Mouse (Mus musculus) layer of hippocampus, postnatal 10 days (tissue): ENCODE data around the gene Tmem151b. TPM values are rescaled to one million over a fixed set of nuclear protein-coding genes. Genes with fewer than 3 reads are reported as not detected.

Experiments used
- DNase-seq, 2 experiments: peaks; one replicate each; pipeline ENCODE4 v3.0.0; 2021; ENCODE audit warnings: low spot score in 2 of 2
- long read RNA-seq: library from polyadenylated mRNA; stranded (forward); transcript quantifications from one replicate; pipeline ENCODE4 v2.0.0, GENCODE M21; 2023
- total RNA-seq, 2 experiments: library from RNA; stranded (reverse); gene quantifications; 2 replicates each; pipeline ENCODE4 v1.2.3; 2021

Tmem151b gene
- total RNA-seq = 10 to 100 TPM; 93.2 to 93.7 TPM
- long read RNA-seq, full-length matches to known transcripts = 1 of 17 reads
- long read RNA-seq, partial matches to known transcripts = 2 of 17 reads
- long read RNA-seq, other reads (novel, unspliced or antisense) = 14 of 17 reads

DNA sequence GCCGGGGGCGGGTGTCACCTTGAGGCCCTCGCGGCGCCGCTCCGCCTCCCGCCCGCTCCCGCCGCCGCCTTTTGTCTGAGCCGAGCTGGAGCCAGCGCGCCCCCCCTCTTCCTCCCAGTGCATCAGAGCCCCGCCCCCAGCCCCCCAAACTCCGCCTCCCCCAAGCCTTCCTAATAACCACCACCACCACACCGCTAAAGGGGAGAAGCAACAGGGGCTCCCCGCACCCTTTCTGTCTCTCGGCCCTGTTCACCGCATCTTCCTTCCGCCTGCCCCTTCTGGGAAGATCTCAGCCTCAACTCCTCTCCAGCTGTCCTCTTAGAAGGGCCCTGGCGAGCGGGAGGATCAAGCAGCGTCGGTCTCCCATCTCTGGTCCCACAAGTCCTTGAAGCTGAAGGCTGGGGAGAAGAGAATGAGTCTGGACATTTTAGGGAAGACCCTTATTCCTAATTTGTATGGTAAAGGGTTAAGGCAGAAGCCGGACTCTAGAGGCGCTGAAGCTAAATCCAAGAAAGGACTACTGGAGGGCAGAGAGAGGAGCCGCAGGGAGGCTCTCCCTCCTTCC is at the start of gene Tmem151b:
Gene Tmem151b (minus strand): TSS at position 61 of the 565 bp plus-strand sequence.
- peak; percentile 65 to 80 for DNase-seq

DNA sequence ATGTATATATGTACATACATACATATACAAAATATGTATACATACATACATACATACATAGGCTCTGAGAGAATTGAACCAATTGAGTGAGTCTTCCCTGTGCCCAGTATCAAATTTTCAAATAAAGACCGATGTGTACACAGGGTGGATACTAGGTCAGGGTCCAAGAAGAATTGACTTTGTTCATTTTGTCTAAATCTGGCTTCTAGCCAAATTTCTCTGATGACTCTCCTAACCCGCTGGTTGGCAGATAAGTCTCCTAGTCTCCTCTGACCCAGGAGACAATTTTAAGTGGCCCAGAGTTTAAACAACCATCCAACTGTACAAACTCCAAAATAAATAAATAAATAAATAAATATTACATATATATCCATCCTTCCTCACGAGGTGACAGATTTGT is 49.4 kb upstream of the Tmem151b start:
- DNase-seq = no peak

DNA sequence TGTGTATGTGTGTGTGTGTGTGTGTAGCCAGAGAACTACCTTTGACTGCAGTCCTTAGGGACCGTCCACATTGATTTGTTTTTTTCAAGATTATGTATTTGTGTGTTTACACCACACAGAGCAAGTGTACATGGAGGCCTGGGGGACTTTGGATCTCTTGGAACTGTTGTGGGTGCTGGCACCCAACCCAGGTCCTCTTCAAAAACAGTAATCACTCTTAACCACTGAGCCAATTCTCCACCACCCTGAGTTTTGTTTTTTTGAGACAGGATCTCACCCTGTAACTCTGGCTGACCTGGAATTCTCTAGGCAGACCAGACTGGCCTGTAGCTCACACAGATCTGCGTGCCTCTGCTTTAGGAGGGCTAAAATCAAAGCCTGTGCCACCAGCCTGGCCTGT is 48.9 kb upstream of the Tmem151b start:
- no peak for DNase-seq

DNA sequence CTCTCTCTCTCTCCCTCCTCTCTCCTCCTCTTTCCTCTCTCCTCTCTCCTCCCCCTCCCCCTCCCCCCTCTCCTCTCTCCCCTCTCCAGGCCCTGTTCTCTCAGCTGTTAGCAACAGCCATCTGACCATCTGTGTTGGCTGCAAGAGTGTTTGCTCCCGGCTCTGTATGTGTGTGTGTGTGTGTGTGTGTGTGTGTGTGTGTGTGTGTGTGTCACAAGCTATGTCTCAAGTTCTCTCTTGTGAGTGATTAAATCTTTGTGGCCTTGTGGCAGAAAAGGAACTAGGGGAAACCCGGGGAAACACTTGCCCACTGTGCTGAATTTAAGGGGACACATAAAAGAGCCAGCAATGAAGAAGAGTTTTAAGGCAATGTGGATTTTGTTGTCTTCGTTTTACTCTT is 48.3 kb upstream of the Tmem151b start:
- DNase-seq = no peak

DNA sequence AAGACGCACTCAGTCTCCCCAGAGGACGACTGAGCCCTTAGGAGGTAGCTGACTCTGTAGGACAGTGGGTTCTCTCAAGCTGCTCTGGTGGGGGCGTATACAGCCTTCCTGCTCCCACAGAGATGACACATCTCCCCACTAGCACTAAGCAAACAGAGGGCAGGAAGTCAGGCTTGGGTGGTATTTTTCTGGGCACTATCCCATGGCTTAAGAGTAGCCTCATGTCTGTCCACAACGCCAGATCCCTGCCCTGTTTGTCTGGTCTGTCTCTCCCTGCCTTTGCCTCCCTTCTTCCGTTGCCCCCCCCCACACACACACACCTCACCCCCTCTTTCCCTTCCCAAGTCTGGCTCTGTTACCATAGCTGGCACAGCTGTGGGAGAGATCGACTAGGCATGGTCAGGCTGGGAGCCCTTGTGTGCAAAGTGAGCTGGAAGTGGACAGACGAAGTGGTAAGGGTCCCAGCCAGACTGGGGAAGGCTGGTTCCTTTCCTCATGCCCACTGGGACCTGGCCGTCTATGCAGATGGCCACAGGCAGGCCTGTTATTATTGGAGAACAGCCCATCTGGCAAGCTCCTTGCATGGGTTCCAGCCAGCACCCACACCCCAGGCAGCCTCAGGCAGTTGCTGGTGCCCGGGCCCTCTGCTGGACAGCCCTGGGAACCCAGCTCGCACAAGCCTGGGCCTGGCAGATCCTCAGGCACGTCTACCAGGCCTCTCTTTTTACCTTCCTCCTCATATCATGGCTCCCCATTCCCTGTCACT is 47.3 kb upstream of the Tmem151b start:
- DNase-seq = peak; percentile 79

DNA sequence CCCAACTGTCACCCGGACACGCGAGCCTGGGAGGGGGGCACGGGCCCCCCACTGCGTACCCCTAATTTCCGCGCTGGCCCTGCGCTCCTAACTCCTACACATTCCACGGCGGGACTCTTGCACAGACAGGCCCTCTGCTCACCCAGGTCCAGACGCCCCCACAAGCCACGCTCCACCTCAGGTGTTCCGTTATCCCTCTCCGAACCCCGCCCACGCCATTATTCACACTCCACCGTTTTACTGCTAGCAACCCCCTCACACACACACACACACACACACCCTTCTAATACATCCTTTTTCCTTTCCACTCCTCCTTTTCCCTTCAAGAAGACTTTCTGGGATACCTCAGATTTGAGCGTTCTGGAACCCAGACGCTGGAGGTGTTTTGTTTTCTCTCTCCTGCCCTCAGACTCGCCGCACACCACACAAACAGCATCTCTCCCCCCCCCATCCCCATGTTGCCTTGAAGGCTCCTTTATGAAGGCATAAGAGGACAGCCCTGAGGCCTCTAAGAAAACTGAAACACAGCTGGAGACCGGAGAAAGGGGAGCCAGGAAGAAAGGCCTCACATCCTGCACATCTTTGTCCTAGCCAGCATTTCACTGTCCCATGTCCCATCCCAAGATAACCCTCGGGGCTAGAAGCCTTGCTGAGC is 46.4 kb upstream of the Tmem151b start:
- DNase-seq = no peak

DNA sequence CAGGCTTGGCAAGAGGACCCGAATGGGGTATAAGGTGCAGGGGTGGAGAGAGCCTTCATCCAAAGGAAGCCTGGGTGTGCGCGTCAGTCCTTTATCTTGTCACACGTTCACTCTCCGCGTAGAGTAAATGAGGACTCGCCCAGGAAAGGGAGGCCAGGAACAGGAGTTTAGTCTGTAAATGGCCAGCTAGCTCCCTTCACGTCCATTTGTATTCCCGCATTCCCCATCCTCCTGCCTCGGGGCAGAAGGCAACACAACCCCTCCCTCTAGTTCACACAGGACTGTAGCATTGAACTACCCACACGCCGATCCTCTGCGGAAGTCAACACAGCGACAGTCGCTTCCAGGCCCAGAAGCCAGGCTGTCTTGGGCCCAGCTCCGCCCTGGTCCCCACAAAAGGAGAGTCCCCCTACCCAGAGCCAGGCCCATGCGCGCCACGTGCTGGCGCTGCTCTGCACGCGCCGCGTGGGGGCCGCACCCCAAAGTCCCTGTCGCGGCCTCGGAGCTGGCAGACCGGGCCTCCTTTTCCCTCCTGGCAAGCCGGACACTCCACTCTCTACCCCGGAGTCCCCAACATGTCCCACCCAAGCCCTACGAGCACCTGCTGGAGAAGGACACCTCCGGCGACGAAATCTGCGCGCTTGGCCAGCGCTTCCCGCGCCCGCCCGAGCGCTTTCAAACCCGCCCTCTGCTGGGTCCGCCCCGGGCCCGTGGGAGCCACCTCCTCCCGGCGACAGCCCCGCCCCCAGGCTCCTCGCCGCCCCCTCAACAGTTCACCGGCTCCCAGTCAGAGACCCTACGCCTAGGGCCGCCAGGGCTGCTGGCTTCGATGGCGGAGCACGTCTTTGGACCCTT is 45.6 kb upstream of the Tmem151b start:
- peak; percentile 67 to 80 for DNase-seq

DNA sequence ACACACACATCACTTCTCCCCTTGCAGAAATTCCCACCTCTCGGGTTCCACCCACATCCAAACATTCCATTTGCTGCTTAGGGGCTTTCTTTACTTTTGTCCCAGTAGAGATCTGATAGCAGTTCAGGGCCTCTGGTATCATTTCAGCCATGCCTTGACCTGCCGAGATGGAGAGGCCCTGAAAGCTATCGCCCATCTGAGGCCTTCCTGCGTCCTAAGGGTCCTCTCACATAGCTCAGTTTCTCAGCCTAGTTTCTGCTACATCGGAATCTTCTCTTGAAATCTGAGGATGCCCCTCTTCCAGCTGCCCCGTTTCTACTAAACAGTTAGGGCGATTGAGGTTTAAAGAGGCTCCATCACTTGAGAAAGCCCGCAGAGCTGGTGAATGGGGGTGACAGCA is 44.7 kb upstream of the Tmem151b start:
- no peak for DNase-seq

DNA sequence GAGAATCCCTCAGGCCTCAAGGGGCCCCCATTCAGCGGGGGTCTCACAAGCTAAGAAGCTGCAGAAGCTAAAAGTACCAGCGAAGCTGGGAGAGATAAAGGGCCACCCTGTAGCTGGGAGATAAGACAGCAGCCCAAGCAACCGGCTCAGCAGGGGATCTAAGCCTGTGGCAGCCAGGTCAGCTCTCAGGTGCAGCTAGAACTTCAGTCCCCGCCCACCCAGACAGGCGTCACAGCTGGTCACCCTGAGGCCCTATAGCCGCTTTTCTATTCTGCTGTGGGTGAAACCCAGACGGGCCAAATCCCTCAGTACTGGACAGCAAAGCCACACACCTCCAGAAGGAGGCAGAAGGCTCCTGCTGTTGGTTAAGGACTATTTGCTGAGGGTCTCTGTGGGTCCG is 44.0 kb upstream of the Tmem151b start:
- DNase-seq = no peak

DNA sequence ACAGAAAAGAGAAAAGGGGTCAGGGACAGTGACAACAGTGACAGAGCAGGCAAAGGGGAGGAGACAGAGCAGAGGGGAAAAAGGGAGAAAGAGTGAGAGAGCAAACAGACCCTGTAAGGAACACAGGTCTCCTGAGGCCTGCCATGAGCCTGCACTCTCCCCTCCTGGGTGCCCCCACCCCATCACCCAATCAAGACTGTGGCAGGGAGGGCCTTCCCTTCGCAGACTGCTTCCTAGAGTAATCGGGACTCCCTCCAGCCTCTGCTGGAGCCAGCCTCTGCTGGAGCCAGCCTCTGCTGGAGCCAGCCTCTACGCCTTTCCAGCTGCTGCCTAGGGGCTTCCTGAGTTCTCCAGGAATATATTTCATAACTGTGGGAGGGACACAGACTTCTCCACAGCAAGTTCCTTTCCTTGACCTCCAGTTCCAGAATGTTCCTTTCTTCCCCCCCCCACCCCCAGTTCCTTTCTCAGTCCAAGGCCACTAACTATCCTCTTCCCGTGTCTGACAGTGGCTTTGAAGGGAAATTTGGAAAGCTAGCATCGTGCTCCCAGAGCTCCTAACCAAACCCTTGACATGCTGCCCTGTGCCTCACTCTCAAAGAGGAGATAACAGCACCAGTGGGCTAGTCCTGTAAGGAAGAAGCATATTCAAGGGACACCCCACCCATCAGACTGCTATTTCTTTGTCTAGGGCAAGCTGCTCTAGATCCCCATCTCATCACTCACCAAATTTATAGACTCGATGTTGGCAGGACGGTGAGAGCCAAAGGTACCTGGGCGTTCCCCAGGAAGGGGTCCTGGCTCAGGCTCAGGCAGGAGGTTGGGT is 43.3 kb upstream of the Tmem151b start:
- no peak for DNase-seq

DNA sequence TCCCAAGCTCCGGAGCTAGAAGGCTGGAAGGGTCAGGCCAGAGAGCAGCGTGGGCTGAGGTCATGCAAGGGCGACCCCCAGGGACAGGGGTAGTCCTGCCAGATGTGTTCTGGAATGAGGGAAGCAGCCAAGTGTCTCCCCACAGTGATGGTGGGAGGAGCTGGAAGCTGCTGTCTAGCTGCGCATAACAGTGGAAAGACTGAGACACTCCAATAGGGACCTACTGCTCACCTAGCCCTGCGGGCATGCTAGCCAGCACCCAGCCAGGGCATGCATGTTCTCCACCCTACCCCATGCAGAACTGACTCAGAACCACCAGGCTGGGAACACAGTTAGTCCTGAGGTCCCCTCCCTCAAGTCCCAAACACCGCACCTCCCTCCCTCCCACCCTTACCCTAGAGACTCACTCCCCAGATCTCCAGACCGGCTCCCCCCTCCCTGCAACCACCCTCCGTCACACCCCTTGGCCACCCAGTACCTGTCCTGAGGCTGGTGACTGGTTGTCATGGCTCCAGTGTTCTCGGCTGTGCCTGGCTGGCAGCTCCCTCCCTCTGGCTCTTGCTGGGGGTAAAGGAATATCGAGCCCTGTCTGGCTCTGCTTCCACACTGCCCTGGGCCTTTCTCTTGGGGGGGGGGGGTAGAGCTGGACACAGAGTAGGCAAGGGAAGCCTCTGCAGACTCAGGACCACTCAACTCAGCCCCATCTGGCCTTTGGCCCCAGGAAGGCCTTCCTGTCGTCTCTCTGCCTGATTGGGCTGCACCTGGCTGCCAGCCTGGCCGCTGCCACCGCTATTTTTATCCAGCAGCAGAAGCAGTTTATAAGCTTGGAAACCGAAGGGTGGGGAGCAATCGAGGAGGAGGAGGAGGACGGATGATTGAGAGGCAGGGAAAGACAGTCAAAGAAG is 42.5 kb upstream of the Tmem151b start:
- DNase-seq = peak in 1 of 2 experiments; percentile 13

DNA sequence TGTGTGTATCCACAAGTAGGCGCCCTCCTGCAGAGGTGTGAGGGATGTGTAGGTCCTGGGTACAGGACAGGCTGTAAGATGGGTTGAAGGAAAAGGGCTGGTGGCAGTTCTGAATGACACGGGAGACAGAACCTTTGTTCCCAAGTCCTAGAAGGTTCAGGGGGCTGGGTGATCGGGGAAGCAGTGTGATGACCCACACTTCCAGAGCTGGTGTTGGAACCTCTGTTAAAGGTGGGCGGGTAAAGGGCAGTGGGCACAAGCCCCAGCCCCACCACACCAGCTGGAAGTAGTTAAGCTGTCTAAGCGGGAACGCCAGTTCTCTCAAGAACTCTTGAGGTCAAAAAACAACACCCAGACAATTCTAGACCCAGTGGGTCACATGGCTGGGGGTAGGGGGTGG is 40.9 kb upstream of the Tmem151b start:
- no peak for DNase-seq

DNA sequence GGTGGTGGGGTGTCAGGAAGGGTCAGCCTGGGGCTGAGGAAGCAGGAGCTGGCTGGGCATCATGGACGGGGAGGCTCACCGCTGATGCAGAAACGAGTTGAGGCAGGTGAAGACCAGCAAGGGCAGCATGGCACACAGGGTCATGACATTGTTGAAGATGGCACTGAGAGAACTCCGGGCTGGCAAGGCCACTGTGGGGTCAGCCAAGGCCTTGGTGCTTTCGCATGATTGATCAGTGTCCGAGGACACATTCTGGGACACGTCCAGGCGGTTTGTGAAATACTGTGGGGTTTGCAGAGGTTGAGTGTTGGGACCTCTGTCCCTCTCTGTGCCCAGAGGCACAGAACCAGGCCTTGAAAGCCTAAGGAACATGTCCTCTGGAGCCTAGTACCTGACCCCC is 40.4 kb upstream of the Tmem151b start:
- DNase-seq = peak in 1 of 2 experiments; percentile 5

DNA sequence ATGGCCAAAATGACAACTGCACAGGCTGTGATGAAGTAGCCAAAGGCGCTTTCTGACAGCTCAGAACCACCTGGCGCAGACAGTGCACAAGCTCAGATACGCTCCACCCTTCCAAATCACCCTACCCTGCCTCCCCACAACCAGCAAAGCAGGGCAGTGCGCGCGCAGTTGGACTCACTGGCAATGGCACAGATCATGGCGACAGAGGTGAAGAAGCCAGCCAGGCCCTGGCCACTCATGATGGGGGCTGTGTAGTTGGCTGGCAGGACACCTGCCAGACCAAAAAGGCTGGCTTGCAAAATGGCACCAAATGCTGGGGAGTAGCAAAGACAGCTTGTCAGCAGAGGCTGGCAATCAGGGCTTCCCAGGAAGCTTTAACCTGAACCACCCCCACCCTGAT is 39.8 kb upstream of the Tmem151b start:
- DNase-seq = peak in 1 of 2 experiments; percentile 20

DNA sequence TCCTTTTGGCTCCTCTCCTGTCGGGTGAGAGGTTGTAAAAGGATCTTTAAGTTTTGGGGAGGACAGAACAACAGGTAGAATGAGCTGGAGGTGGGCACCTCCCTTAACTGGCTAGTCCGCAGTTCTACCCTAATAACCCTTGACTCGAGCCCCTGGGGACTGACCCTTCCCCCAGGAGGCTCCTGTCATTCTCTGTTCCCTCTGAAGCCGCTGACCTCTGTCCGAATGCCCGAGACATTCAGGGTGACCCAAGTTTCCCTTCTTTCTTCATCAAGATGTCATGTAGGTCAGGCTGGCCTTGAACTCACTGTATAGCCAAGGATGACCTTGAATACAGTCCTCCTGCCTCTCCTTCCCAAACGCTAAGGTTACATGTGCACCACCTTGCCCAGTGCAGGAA is 38.9 kb upstream of the Tmem151b start:
- DNase-seq = no peak

DNA sequence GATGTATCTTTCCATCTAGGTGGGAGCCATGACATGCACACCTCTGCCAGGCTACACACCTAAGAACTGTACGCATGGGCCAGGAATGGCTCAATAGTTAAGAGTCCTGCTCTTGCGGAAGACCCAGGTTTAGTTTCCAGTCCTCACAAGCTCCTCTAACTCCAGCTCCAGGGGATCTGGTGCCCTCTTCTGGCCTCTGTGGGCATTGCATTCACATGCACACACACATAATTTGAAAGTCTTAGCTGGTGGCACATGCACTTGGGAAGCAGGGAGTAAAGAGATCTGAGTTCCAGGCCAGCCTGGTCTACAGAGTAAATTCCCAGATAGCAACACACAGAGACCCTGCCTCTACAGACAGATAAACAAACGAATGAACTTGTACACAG is 37.0 kb upstream of the Tmem151b start:
- DNase-seq = no peak

DNA sequence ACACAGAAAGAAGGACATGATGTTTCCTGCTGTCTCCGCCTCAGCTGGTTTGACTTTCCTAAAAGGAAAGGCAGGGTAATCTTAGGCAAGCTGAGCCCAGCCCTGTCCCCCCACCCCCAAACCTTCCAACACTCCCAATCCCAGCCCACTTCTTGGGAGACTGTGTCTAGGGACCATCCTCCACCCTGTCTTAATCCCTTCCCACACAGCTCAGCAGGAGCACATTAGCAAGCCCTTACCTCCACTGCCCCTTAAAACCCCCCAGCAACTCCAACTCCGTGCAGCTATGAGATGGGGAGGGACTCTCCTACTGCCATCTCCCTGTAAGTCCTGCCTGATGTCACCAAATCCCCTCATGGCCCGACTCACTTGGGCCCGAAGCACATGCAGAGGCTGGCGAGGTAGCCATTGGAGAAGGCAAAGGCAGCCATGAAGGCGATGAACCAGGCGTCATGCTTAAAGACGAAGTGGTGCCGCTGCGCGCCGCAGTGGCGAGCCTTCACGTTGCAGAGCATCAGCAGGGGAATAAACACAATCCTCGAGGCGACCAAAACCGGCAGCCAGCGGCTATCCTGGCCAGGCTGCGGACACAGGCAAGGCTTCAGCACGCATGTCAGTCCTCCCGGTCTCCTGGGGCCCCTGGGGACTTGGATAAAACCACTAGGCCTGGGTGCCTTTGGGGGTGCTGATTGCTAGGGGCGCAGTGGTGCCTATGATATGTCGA is 36.4 kb upstream of the Tmem151b start:
- DNase-seq = no peak

DNA sequence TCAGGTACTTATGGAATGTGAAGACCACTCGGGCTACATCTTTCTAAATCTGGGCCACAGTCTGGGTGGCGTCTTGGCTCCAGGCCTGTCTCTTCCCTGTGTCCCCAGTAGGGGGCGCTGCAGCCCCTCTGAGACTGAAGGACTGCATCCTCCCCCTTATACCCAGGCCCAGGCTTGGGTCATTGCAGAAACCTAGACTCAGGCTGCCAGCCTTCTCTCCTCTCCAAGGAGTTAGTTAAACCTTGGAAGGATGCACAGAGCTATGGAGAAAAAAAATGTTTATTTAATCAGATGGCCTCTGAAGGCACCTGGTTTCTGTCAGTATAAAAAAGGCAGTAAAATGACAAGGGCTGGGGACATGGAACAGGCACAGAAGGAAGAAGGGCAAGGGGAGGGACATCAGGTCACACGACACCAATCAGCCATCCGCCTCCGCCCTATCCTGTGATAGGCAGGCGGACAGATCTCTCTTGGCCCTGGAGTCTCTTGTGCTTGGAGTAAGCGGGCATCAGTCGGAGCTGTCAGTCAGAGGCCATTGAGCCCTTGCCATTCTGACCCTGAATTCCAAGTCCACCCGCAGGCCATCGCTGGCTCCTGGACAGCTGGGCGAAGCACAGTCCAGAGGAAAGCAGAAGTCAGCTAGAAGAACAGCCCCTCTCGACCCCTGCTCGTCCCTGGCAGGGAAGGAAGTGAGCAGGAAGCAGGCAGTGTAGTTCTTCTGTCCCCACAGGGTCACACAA is 35.6 kb upstream of the Tmem151b start:
- peak; percentile 88 to 90 for DNase-seq
